Mouse (Mus musculus) intestine, embryonic 16.5 days (tissue): ENCODE measurements around the gene Meox2. TPM values are rescaled to one million over a fixed set of nuclear protein-coding genes. Genes with fewer than 3 reads are reported as not detected.

Source experiments
- polyA plus RNA-seq: library from polyadenylated mRNA; unstranded; fragments of >200 nt; fragmentation: Nextera tagmentation; extraction: Ambion mirVana; gene quantifications from 2 replicates; pipeline ENCODE4 v1.2.1, GENCODE M21; 2015

Meox2 gene
- polyA plus RNA-seq, 1 experiment from 2014 or later: 1.9 TPM

Other genes with a start within 250 kb of the Meox2 start
- 5.7 and 8.0 TPM in 2 replicates for gene Agmo, start 133.1 kb downstream of the Meox2 start, polyA plus RNA-seq